Mouse (Mus musculus): ENCODE measurements around the gene Dnmt3c.
"Not testable (repeated sequence)": the region's sequence is repeated elsewhere in the genome, so short reads cannot be mapped to it uniquely, and the experiment has no call there.

Gene Dnmt3c

GRCm38 (mm10) chr2:153696352-153696751 is at the start of gene Dnmt3c:
Dnmt3c (plus strand) TSS chr2:153696652.
- no peak for DNase-seq (ENCODE audit: low spot score)

GRCm38 (mm10) chr2:153648773-153649297 is 47.6 kb upstream of the Dnmt3c start:
- no peak for DNase-seq (ENCODE audit: low spot score)

- DNase-seq (ENCODE audit: low spot score), result peak; percentile 15
Measured at GRCm38 (mm10) chr2:153649298-153650013, 47.0 kb upstream of the Dnmt3c start, which contains the start of gene Dnmt3b. Dnmt3b (plus strand) TSS chr2:153649450.

GRCm38 (mm10) chr2:153650014-153650687 is 46.3 kb upstream of the Dnmt3c start:
- no peak for DNase-seq (ENCODE audit: low spot score)

- no peak for DNase-seq (ENCODE audit: low spot score)
Measured at GRCm38 (mm10) chr2:153651681-153652080, 44.8 kb upstream of the Dnmt3c start.

- DNase-seq (ENCODE audit: low spot score), result not testable (repeated sequence)
Measured at GRCm38 (mm10) chr2:153657659-153658058, 38.8 kb upstream of the Dnmt3c start.

- no peak for DNase-seq (ENCODE audit: low spot score)
Measured at GRCm38 (mm10) chr2:153660616-153661015, 35.8 kb upstream of the Dnmt3c start.

GRCm38 (mm10) chr2:153665401-153665800 is 31.1 kb upstream of the Dnmt3c start:
- DNase-seq (ENCODE audit: low spot score), result no peak

- DNase-seq (ENCODE audit: low spot score), result no peak
Measured at GRCm38 (mm10) chr2:153668754-153669376, 27.6 kb upstream of the Dnmt3c start.

GRCm38 (mm10) chr2:153670111-153670510 is 26.3 kb upstream of the Dnmt3c start:
- no peak for DNase-seq (ENCODE audit: low spot score)

GRCm38 (mm10) chr2:153672619-153673018 is 23.8 kb upstream of the Dnmt3c start:
- no peak for DNase-seq (ENCODE audit: low spot score)

GRCm38 (mm10) chr2:153675364-153675763 is 21.1 kb upstream of the Dnmt3c start:
- not testable (repeated sequence) for DNase-seq (ENCODE audit: low spot score)

GRCm38 (mm10) chr2:153676944-153677343 is 19.5 kb upstream of the Dnmt3c start:
- DNase-seq (ENCODE audit: low spot score), result no peak

GRCm38 (mm10) chr2:153677550-153677949 is 18.9 kb upstream of the Dnmt3c start:
- no peak for DNase-seq (ENCODE audit: low spot score)

GRCm38 (mm10) chr2:153679959-153680358 is 16.5 kb upstream of the Dnmt3c start:
- no peak for DNase-seq (ENCODE audit: low spot score)

- not testable (repeated sequence) for DNase-seq (ENCODE audit: low spot score)
Measured at GRCm38 (mm10) chr2:153693413-153693812, 3.0 kb upstream of the Dnmt3c start.

GRCm38 (mm10) chr2:153694462-153695085 is 1.9 kb upstream of the Dnmt3c start:
- peak; percentile 56 for DNase-seq (ENCODE audit: low spot score)

- no peak for DNase-seq (ENCODE audit: low spot score)
Measured at GRCm38 (mm10) chr2:153703389-153703788, 6.9 kb downstream of the Dnmt3c start.

GRCm38 (mm10) chr2:153710701-153711330 is 14.4 kb downstream of the Dnmt3c start:
- no peak for DNase-seq (ENCODE audit: low spot score)

GRCm38 (mm10) chr2:153712646-153713091 is 16.2 kb downstream of the Dnmt3c start:
- DNase-seq (ENCODE audit: low spot score), result no peak

GRCm38 (mm10) chr2:153713227-153713626 is 16.8 kb downstream of the Dnmt3c start:
- DNase-seq (ENCODE audit: low spot score), result no peak

- DNase-seq (ENCODE audit: low spot score), result not testable (repeated sequence)
Measured at GRCm38 (mm10) chr2:153717861-153718260, 21.4 kb downstream of the Dnmt3c start.
